Mouse (Mus musculus) layer of hippocampus, postnatal 10 days (tissue): ENCODE data around the gene Aicda. TPM values are rescaled to one million over a fixed set of nuclear protein-coding genes. Genes with fewer than 3 reads are reported as not detected.
"Not testable (repeated sequence)": the region's sequence is repeated elsewhere in the genome, so short reads cannot be mapped to it uniquely, and the experiment has no call there.

Source experiments
- DNase-seq, 2 experiments: peaks; one replicate each; pipeline ENCODE4 v3.0.0; 2021; ENCODE audit warnings: low spot score in 2 of 2
- total RNA-seq, 2 experiments: library from RNA; stranded (reverse); gene quantifications; 2 replicates each; pipeline ENCODE4 v1.2.3; 2021

Aicda gene
- total RNA-seq, 2 experiments from 2014 or later: not detected

GRCm38 (mm10) chr6:122554102-122554501 lies 501 bp downstream of the Aicda start:
- DNase-seq: no peak

GRCm38 (mm10) chr6:122555266-122555665 lies 1.7 kb downstream of the Aicda start:
- no peak for DNase-seq

- peak; percentile 79 to 85 for DNase-seq
Measured at GRCm38 (mm10) chr6:122556959-122557561, 3.5 kb downstream of the Aicda start.

GRCm38 (mm10) chr6:122560427-122560826 lies 6.8 kb downstream of the Aicda start:
- peak; percentile 70 to 75 for DNase-seq

- DNase-seq: no peak
Measured at GRCm38 (mm10) chr6:122561005-122561404, 7.4 kb downstream of the Aicda start.

GRCm38 (mm10) chr6:122562463-122562862 lies 8.9 kb downstream of the Aicda start:
- peak; percentile 75 to 78 for DNase-seq

GRCm38 (mm10) chr6:122565070-122565784 lies 11.6 kb downstream of the Aicda start:
- no peak for DNase-seq

GRCm38 (mm10) chr6:122569113-122569512 lies 15.5 kb downstream of the Aicda start:
- DNase-seq: no peak

GRCm38 (mm10) chr6:122569762-122570161 lies 16.2 kb downstream of the Aicda start:
- DNase-seq: no peak

GRCm38 (mm10) chr6:122570695-122571616 lies 17.4 kb downstream of the Aicda start:
- no peak for DNase-seq

GRCm38 (mm10) chr6:122571617-122571959 lies 18.0 kb downstream of the Aicda start:
- no peak for DNase-seq

GRCm38 (mm10) chr6:122575037-122575436 lies 21.4 kb downstream of the Aicda start:
- DNase-seq: not testable (repeated sequence)

GRCm38 (mm10) chr6:122577030-122577429 lies 23.4 kb downstream of the Aicda start:
- DNase-seq: no peak

- no peak for DNase-seq
Measured at GRCm38 (mm10) chr6:122579086-122579485, 25.5 kb downstream of the Aicda start.

- DNase-seq: no peak
Measured at GRCm38 (mm10) chr6:122591027-122591758, 37.6 kb downstream of the Aicda start.

- no peak for DNase-seq
Measured at GRCm38 (mm10) chr6:122592905-122593304, 39.3 kb downstream of the Aicda start.

GRCm38 (mm10) chr6:122595637-122596036 lies 42.0 kb downstream of the Aicda start:
- peak; percentile 19 to 25 for DNase-seq

GRCm38 (mm10) chr6:122596608-122597007 lies 43.0 kb downstream of the Aicda start:
- no peak for DNase-seq

- DNase-seq: no peak
Measured at GRCm38 (mm10) chr6:122598014-122598413, 44.4 kb downstream of the Aicda start.

GRCm38 (mm10) chr6:122598436-122598835 lies 44.8 kb downstream of the Aicda start:
- no peak for DNase-seq

GRCm38 (mm10) chr6:122599054-122599737 lies 45.6 kb downstream of the Aicda start:
- no peak for DNase-seq
